27 mouse cellular contexts compared by ENCODE assay signal in genomic region chr8:8258855-8259254, GRCm38 (mm10).
DNase-seq lines count a peak whose midpoint lies in the region; ATAC-seq lines count a peak whose summit lies in the region.
"Had no signal": no experiment of that assay in that cellular context is flagged by ENCODE, and none has a peak within 500 bp of the region (broad histone marks: within the 10 kb centered on the region; RNA-seq: fewer than 3 reads in every experiment).

No protein-coding gene starts in this region.

- H3K4me2 ChIP-seq in forebrain, embryonic 11.5 days (ENCODE audit: low read depth, low read length, severe bottlenecking), result no peak overlapping the region; the same call in 1 of the 2 replicates
- H3K4me2 ChIP-seq in forebrain, embryonic 14.5 days (ENCODE audit: low read length), result no peak overlapping the region
- H3K4me2 ChIP-seq in hindbrain, embryonic 12.5 days (replicated peaks), result no peak overlapping the region
- H3K4me2 ChIP-seq in hindbrain, embryonic 14.5 days (replicated peaks), result no peak overlapping the region
- no peak overlapping the region for H3K4me2 ChIP-seq in neural tube, embryonic 11.5 days (ENCODE audit: low read depth)
- H3K4me2 ChIP-seq in neural tube, embryonic 15.5 days, result no peak overlapping the region
- H3K4me2 ChIP-seq in limb, embryonic 13.5 days (replicated peaks), result no peak overlapping the region
- H3K4me2 ChIP-seq: forebrain, embryonic 15.5 days; intestine, embryonic 15.5 days; liver, embryonic 11.5 days had no signal

- 48% methylated on average over 7 of the region's 7 CpGs for WGBS in forebrain, embryonic 11.5 days
- 49% methylated on average over 7 of the region's 7 CpGs for WGBS in forebrain, embryonic 14.5 days
- WGBS in hindbrain, embryonic 12.5 days, result 64% methylated on average over 7 of the region's 7 CpGs
- WGBS in hindbrain, embryonic 14.5 days, result 56% methylated on average over 7 of the region's 7 CpGs
- WGBS in neural tube, embryonic 11.5 days, result 78% methylated on average over 7 of the region's 7 CpGs
- WGBS in neural tube, embryonic 15.5 days, result 58% methylated on average over 7 of the region's 7 CpGs
- WGBS in limb, embryonic 13.5 days, result 82% methylated on average over 7 of the region's 7 CpGs

- peaks cover 2% of the 10 kb centered on the region; the same call in 1 of the 2 replicates for H3K27me3 ChIP-seq in forebrain, embryonic 11.5 days (ENCODE audit: control insufficient read depth, insufficient read depth, low read length)
- H3K27me3 ChIP-seq in forebrain, embryonic 14.5 days (replicated peaks; ENCODE audit: control insufficient read depth, insufficient read depth, low read length), result no peaks in the 10 kb centered on the region
- no peaks in the 10 kb centered on the region for H3K27me3 ChIP-seq in hindbrain, embryonic 12.5 days
- H3K27me3 ChIP-seq in hindbrain, embryonic 14.5 days (ENCODE audit: control insufficient read depth, insufficient read depth, low read length), result no peaks in the 10 kb centered on the region
- H3K27me3 ChIP-seq in neural tube, embryonic 11.5 days (ENCODE audit: control insufficient read depth, insufficient read depth, low read length), result no peaks in the 10 kb centered on the region
- H3K27me3 ChIP-seq in neural tube, embryonic 15.5 days (replicated peaks), result no peaks in the 10 kb centered on the region
- H3K27me3 ChIP-seq in limb, embryonic 13.5 days, result no peaks in the 10 kb centered on the region
- H3K27me3 ChIP-seq: embryonic facial prominence, embryonic 13.5 days; forebrain, embryonic 15.5 days; heart, embryonic 12.5 days; hindbrain, embryonic 15.5 days; intestine, embryonic 15.5 days had no signal

- peak; percentile 60 for ATAC-seq in forebrain, embryonic 11.5 days (replicated peaks; ENCODE audit: low FRiP score)
- ATAC-seq in forebrain, embryonic 14.5 days, result no peak
- peak; percentile 43; the same call in 1 of the 2 replicates for ATAC-seq in hindbrain, embryonic 12.5 days (ENCODE audit: low FRiP score)
- ATAC-seq in hindbrain, embryonic 14.5 days (ENCODE audit: low FRiP score), result no peak; the same call in 1 of the 2 replicates
- ATAC-seq in neural tube, embryonic 11.5 days (ENCODE audit: insufficient read depth, low FRiP score, low TSS enrichment), result peak; percentile 22; the same call in 1 of the 2 replicates
- no peak for ATAC-seq in neural tube, embryonic 15.5 days (ENCODE audit: low FRiP score)
- ATAC-seq in limb, embryonic 13.5 days (ENCODE audit: low FRiP score, low read depth), result 0 out of 2 replicates have a peak, but pooled peaks have one; percentile 36
- ATAC-seq: forebrain, embryonic 15.5 days; intestine, embryonic 15.5 days had no signal

- H3K9me3 ChIP-seq in forebrain, embryonic 11.5 days (ENCODE audit: control insufficient read depth, low read length), result no peaks in the 10 kb centered on the region
- H3K9me3 ChIP-seq in forebrain, embryonic 14.5 days (replicated peaks; ENCODE audit: control insufficient read depth, low read length), result no peaks in the 10 kb centered on the region
- H3K9me3 ChIP-seq in hindbrain, embryonic 12.5 days (replicated peaks), result no peaks in the 10 kb centered on the region
- no peaks in the 10 kb centered on the region for H3K9me3 ChIP-seq in hindbrain, embryonic 14.5 days (ENCODE audit: control insufficient read depth, low read length)
- no peaks in the 10 kb centered on the region for H3K9me3 ChIP-seq in neural tube, embryonic 11.5 days (ENCODE audit: control insufficient read depth, low read length)
- H3K9me3 ChIP-seq in neural tube, embryonic 15.5 days (replicated peaks), result no peaks in the 10 kb centered on the region
- no peaks in the 10 kb centered on the region for H3K9me3 ChIP-seq in limb, embryonic 13.5 days
- H3K9me3 ChIP-seq: embryonic facial prominence, embryonic 13.5 days; forebrain, embryonic 15.5 days; G1E; heart, embryonic 12.5 days; hindbrain, embryonic 15.5 days; intestine, embryonic 15.5 days had no signal

- no peak overlapping the region for H3K4me3 ChIP-seq in forebrain, embryonic 11.5 days (ENCODE audit: low read depth, low read length)
- no peak overlapping the region for H3K4me3 ChIP-seq in forebrain, embryonic 14.5 days (ENCODE audit: low read depth, low read length)
- no peak overlapping the region for H3K4me3 ChIP-seq in hindbrain, embryonic 12.5 days
- H3K4me3 ChIP-seq in hindbrain, embryonic 14.5 days (replicated peaks; ENCODE audit: low read length), result no peak overlapping the region
- H3K4me3 ChIP-seq in neural tube, embryonic 11.5 days (ENCODE audit: low read depth, low read length), result no peak overlapping the region
- H3K4me3 ChIP-seq in neural tube, embryonic 15.5 days (replicated peaks), result no peak overlapping the region
- H3K4me3 ChIP-seq in limb, embryonic 13.5 days, result no peak overlapping the region
- H3K4me3 ChIP-seq: embryonic facial prominence, embryonic 13.5 days; forebrain, embryonic 15.5 days; heart, adult 2 months; heart, embryonic 12.5 days; hindbrain, embryonic 15.5 days; intestine, embryonic 15.5 days had no signal

- 0 out of 2 replicates have a peak, but pooled peaks cover 2% of the 10 kb centered on the region for H3K4me1 ChIP-seq in forebrain, embryonic 11.5 days (replicated peaks; ENCODE audit: control insufficient read depth, insufficient read depth, low read length)
- peaks cover 4% of the 10 kb centered on the region; the same call in 1 of the 2 replicates for H3K4me1 ChIP-seq in forebrain, embryonic 14.5 days (ENCODE audit: control insufficient read depth, insufficient read depth, low read length)
- peaks cover 5% of the 10 kb centered on the region; the same call in 1 of the 2 replicates for H3K4me1 ChIP-seq in hindbrain, embryonic 12.5 days
- no peaks in the 10 kb centered on the region for H3K4me1 ChIP-seq in hindbrain, embryonic 14.5 days (replicated peaks; ENCODE audit: control insufficient read depth, insufficient read depth, low read length)
- H3K4me1 ChIP-seq in neural tube, embryonic 11.5 days (ENCODE audit: control insufficient read depth, insufficient read depth, low read length), result no peaks in the 10 kb centered on the region
- peaks cover 6% of the 10 kb centered on the region; the same call in 1 of the 2 replicates for H3K4me1 ChIP-seq in neural tube, embryonic 15.5 days
- H3K4me1 ChIP-seq in limb, embryonic 13.5 days, result peaks cover 14% of the 10 kb centered on the region
- H3K4me1 ChIP-seq: forebrain, embryonic 15.5 days had no signal

- no peaks in the 10 kb centered on the region for H3K36me3 ChIP-seq in forebrain, embryonic 11.5 days (ENCODE audit: control insufficient read depth, insufficient read depth, low read length)
- H3K36me3 ChIP-seq in forebrain, embryonic 14.5 days (ENCODE audit: control insufficient read depth, insufficient read depth, low read length), result no peaks in the 10 kb centered on the region
- H3K36me3 ChIP-seq in hindbrain, embryonic 12.5 days, result no peaks in the 10 kb centered on the region
- H3K36me3 ChIP-seq in hindbrain, embryonic 14.5 days (replicated peaks; ENCODE audit: control insufficient read depth, insufficient read depth), result no peaks in the 10 kb centered on the region
- H3K36me3 ChIP-seq in neural tube, embryonic 11.5 days (ENCODE audit: control insufficient read depth, insufficient read depth, low read length), result no peaks in the 10 kb centered on the region
- no peaks in the 10 kb centered on the region for H3K36me3 ChIP-seq in neural tube, embryonic 15.5 days
- no peaks in the 10 kb centered on the region for H3K36me3 ChIP-seq in limb, embryonic 13.5 days
- H3K36me3 ChIP-seq: embryonic facial prominence, embryonic 13.5 days; forebrain, embryonic 15.5 days; G1E; heart, embryonic 12.5 days; hindbrain, embryonic 15.5 days; intestine, embryonic 15.5 days had no signal

- no peak overlapping the region for H3K9ac ChIP-seq in forebrain, embryonic 11.5 days (ENCODE audit: low read length)
- no peak overlapping the region for H3K9ac ChIP-seq in forebrain, embryonic 14.5 days (ENCODE audit: low read length)
- no peak overlapping the region for H3K9ac ChIP-seq in hindbrain, embryonic 12.5 days
- no peak overlapping the region for H3K9ac ChIP-seq in hindbrain, embryonic 14.5 days
- no peak overlapping the region for H3K9ac ChIP-seq in neural tube, embryonic 11.5 days (ENCODE audit: low read length)
- H3K9ac ChIP-seq in neural tube, embryonic 15.5 days (replicated peaks), result no peak overlapping the region
- H3K9ac ChIP-seq in limb, embryonic 13.5 days, result no peak overlapping the region
- H3K9ac ChIP-seq: embryonic facial prominence, embryonic 13.5 days; forebrain, embryonic 15.5 days; heart, embryonic 12.5 days; hindbrain, embryonic 15.5 days; intestine, embryonic 15.5 days had no signal

- no peak for DNase-seq in forebrain, embryonic 11.5 days (ENCODE audit: low spot score)
- DNase-seq in forebrain, embryonic 14.5 days (ENCODE audit: low spot score), result no peak
- no peak for DNase-seq in hindbrain, embryonic 14.5 days (ENCODE audit: low spot score)
- DNase-seq in neural tube, embryonic 11.5 days (ENCODE audit: low spot score), result no peak
- DNase-seq in cerebellum, adult 8-10 months, result no peak
- DNase-seq: adrenal gland, adult 8-10 months; cerebellum, adult 2 months; cerebellum, postnatal 25 days; heart, adult 2 months; kidney, adult 2 months; layer of hippocampus, postnatal 36 days; lung, postnatal 36 days; right cerebral cortex, postnatal 4 days; thymus, adult 18-20 months; thymus, postnatal 25 days had no signal

- H3K27ac ChIP-seq in forebrain, embryonic 11.5 days (ENCODE audit: low read depth, low read length), result no peak overlapping the region
- no peak overlapping the region for H3K27ac ChIP-seq in forebrain, embryonic 14.5 days (ENCODE audit: low read depth, low read length)
- no peak overlapping the region for H3K27ac ChIP-seq in hindbrain, embryonic 12.5 days
- no peak overlapping the region for H3K27ac ChIP-seq in hindbrain, embryonic 14.5 days
- H3K27ac ChIP-seq in neural tube, embryonic 11.5 days (ENCODE audit: low read depth, low read length), result peak overlapping the region; percentile 46; the same call in 1 of the 2 replicates
- no peak overlapping the region for H3K27ac ChIP-seq in neural tube, embryonic 15.5 days (replicated peaks)
- no peak overlapping the region for H3K27ac ChIP-seq in limb, embryonic 13.5 days
- H3K27ac ChIP-seq: embryonic facial prominence, embryonic 13.5 days; forebrain, embryonic 15.5 days; heart, adult 2 months; hindbrain, embryonic 15.5 days; intestine, embryonic 15.5 days; kidney, postnatal 0 days; stomach, postnatal 0 days had no signal

Comparison
In these comparisons a context has a peak if more than half of its experiments do, and no peak if none do; other contexts are left out.
1. ATAC-seq: peak in forebrain, embryonic 11.5 days (single experiment), hindbrain, embryonic 12.5 days (single experiment), neural tube, embryonic 11.5 days (single experiment) and limb, embryonic 13.5 days (single experiment); none in forebrain, embryonic 14.5 days (single experiment), hindbrain, embryonic 14.5 days (single experiment) and neural tube, embryonic 15.5 days (single experiment).